8 mouse cellular contexts compared by ENCODE assay signal in genomic region chr13:34088871-34089288, GRCm38 (mm10). TPM values are rescaled to one million over a fixed set of nuclear protein-coding genes. Genes with fewer than 3 reads are reported as not detected.
DNase-seq lines count a peak whose midpoint lies in the region; ATAC-seq and TF ChIP-seq lines count a peak whose summit lies in the region.

No protein-coding gene starts in this region.

- no peaks in the 10 kb centered on the region for H3K9me3 ChIP-seq in midbrain, embryonic 16.5 days (replicated peaks; ENCODE audit: control insufficient read depth, low read length, poor library complexity, severe bottlenecking)

- H3K27me3 ChIP-seq in spleen, adult 2 months (ENCODE audit: control insufficient read depth, insufficient read depth, low read length), result no peaks in the 10 kb centered on the region
- H3K27me3 ChIP-seq in midbrain, embryonic 16.5 days (ENCODE audit: control insufficient read depth, insufficient read depth, low read depth, low read length), result no peaks in the 10 kb centered on the region

- H3K4me1 ChIP-seq in spleen, adult 2 months (ENCODE audit: control insufficient read depth, insufficient read depth, insufficient read length), result peaks cover 9% of the 10 kb centered on the region; the same call in 1 of the 2 replicates
- H3K4me1 ChIP-seq in midbrain, embryonic 16.5 days (ENCODE audit: control insufficient read depth, insufficient read depth, low read length), result peaks cover 30% of the 10 kb centered on the region

- H3K9ac ChIP-seq in midbrain, embryonic 16.5 days (ENCODE audit: low read depth, low read length), result peak overlapping the region; percentile 42

- H3K4me2 ChIP-seq in midbrain, embryonic 16.5 days (ENCODE audit: low read length), result peak overlapping the region; percentile 49

- H3K27ac ChIP-seq in spleen, adult 2 months (ENCODE audit: insufficient read depth, low read length), result no peak overlapping the region
- H3K27ac ChIP-seq in midbrain, embryonic 16.5 days (ENCODE audit: low read length), result peak overlapping the region; percentile 94

- peak; percentile 77 to 82 for ATAC-seq in hematopoietic stem cell, adult 5-6 weeks (replicated peaks in 1 of 2; ENCODE audit: insufficient read depth in 1 of 2, low FRiP score in 2 of 2, low TSS enrichment in 1 of 2, low read depth in 1 of 2, poor library complexity in 2 of 2, severe bottlenecking in 2 of 2)
- peak; percentile 91 for ATAC-seq in midbrain, embryonic 16.5 days

- 37% methylated on average over 7 of the region's 7 CpGs for WGBS in spleen, adult 2 months
- WGBS in midbrain, embryonic 16.5 days, result 18% methylated on average over 7 of the region's 7 CpGs

- no peak for DNase-seq in spleen, adult 2 months (ENCODE audit: low read depth in 1 of 2, low spot score in 2 of 2)
- DNase-seq in spleen, postnatal 14 days (ENCODE audit: low spot score in 2 of 2), result no peak
- DNase-seq in testis, postnatal 14 days (ENCODE audit: low spot score), result no peak
- no peak for DNase-seq in lung, adult 18-20 months
- DNase-seq in left cerebral cortex, adult 8-10 months (ENCODE audit: low spot score in 2 of 2), result no peak
- no peak for DNase-seq in cerebellum, postnatal 4 days (ENCODE audit: low spot score in 2 of 2)

- H3K4me3 ChIP-seq in spleen, adult 2 months (ENCODE audit: extremely low read depth, insufficient read depth, insufficient read length), result peak overlapping the region; percentile 55
- H3K4me3 ChIP-seq in midbrain, embryonic 16.5 days (ENCODE audit: low read depth, low read length), result no peak overlapping the region; the same call in 1 of the 2 replicates

- no peak for TF ChIP-seq POLR2A in spleen, adult 2 months (IDR thresholded peaks at IDR 0.05; ENCODE audit: low read depth, low read length)

- no peak for TF ChIP-seq CTCF in spleen, adult 2 months (IDR thresholded peaks at IDR 0.05; ENCODE audit: extremely low read depth, insufficient read depth, insufficient read length, insufficient replicate concordance)

- no peaks in the 10 kb centered on the region for H3K36me3 ChIP-seq in spleen, adult 2 months (ENCODE audit: control insufficient read depth, insufficient read depth, low read length)
- no peaks in the 10 kb centered on the region for H3K36me3 ChIP-seq in midbrain, embryonic 16.5 days (ENCODE audit: control insufficient read depth, insufficient read depth, low read length)

RNA-seq across cellular contexts. Expression of gene Tubb2a, which starts 11.1 kb away (rescaled TPM):
- 89.5 and 113 TPM in 2 replicates for polyA plus RNA-seq in spleen, adult 2 months (2012; rRNA removed)
- 4.8 and 7.3 TPM in 2 replicates for total RNA-seq in hematopoietic stem cell, adult 5-6 weeks (2017)
- polyA plus RNA-seq in midbrain, embryonic 16.5 days (2015; fragmentation: Nextera tagmentation; extraction: Ambion mirVana), result 3,297 and 3,828 TPM in 2 replicates
- 100 to 1,000 TPM; 633 to 733 (median 691) TPM for total RNA-seq in left cerebral cortex, adult 8-10 months (2022)

RNA-seq across cellular contexts. Expression of gene Tubb2b, which starts 41.4 kb away (rescaled TPM):
- polyA plus RNA-seq in spleen, adult 2 months (2012; rRNA removed), result 15.1 and 18.3 TPM in 2 replicates
- total RNA-seq in hematopoietic stem cell, adult 5-6 weeks (2017), result 0.25 TPM in 1 of 2 replicates, not detected in the other
- 1,230 and 1,315 TPM in 2 replicates for polyA plus RNA-seq in midbrain, embryonic 16.5 days (2015; fragmentation: Nextera tagmentation; extraction: Ambion mirVana)
- 100 to 1,000 TPM; 158 to 170 (median 167) TPM for total RNA-seq in left cerebral cortex, adult 8-10 months (2022)

RNA-seq across cellular contexts. Expression of gene Bphl, which starts 51.5 kb away (rescaled TPM):
- polyA plus RNA-seq in spleen, adult 2 months (2012; rRNA removed), result 9.7 and 10.1 TPM in 2 replicates
- 21.3 and 29.8 TPM in 2 replicates for total RNA-seq in hematopoietic stem cell, adult 5-6 weeks (2017)
- 39.2 and 45.1 TPM in 2 replicates for polyA plus RNA-seq in midbrain, embryonic 16.5 days (2015; fragmentation: Nextera tagmentation; extraction: Ambion mirVana)
- 10 to 100 TPM; 41.4 to 49.8 (median 45.9) TPM for total RNA-seq in left cerebral cortex, adult 8-10 months (2022)

Comparison
In these comparisons a context has a peak if more than half of its experiments do, and no peak if none do; other contexts are left out.
1. RNA of gene Tubb2a, which starts 11.1 kb away (total RNA-seq): 633 to 733 TPM in left cerebral cortex, adult 8-10 months; 4.8 to 7.3 TPM in hematopoietic stem cell, adult 5-6 weeks; every median in the first group is over 10 times any median in the second.
2. RNA of gene Tubb2b, which starts 41.4 kb away (total RNA-seq): 158 to 170 TPM in left cerebral cortex, adult 8-10 months; 0.25 TPM in hematopoietic stem cell, adult 5-6 weeks; every median in the first group is over 100 times any median in the second.